Mouse (Mus musculus) hindbrain, embryonic 11.5 days (tissue): ENCODE data around the gene Snrpg. TPM values are rescaled to one million over a fixed set of nuclear protein-coding genes. Genes with fewer than 3 reads are reported as not detected.

Source experiments
- ATAC-seq: fragments of 200-750 bp; cut with Nextera tagmentation; 2 replicates; pipeline ENCODE4 v1.8.0; 2017; ENCODE audit warnings: mild to moderate bottlenecking, moderate TSS enrichment, moderate library complexity; ENCODE audit not compliant: low FRiP score
- DNase-seq: peaks from one replicate; pipeline ENCODE4 v3.0.0-alpha.2; 2015; ENCODE audit warnings: low spot score
- H3K27ac ChIP-seq: fragments of 300-500 bp; sonication (generic); 2 replicates; pipeline ENCODE4 v1.5.1; 2014; ENCODE audit warnings: mild to moderate bottlenecking, low read depth, low read length
- H3K27me3 ChIP-seq: fragments of 300-500 bp; sonication (generic); 2 replicates; pipeline ENCODE4 v1.6.1; 2014; ENCODE audit warnings: mild to moderate bottlenecking, low read length, moderate library complexity, mixed read lengths; ENCODE audit not compliant: control insufficient read depth, insufficient read depth
- H3K36me3 ChIP-seq: fragments of 300-500 bp; sonication (generic); 2 replicates; pipeline ENCODE4 v1.6.1; 2014; ENCODE audit warnings: mild to moderate bottlenecking, low read length, moderate library complexity, mixed read lengths; ENCODE audit not compliant: control insufficient read depth, insufficient read depth
- H3K4me1 ChIP-seq: fragments of 300-500 bp; sonication (generic); replicated peaks from 2 replicates; pipeline ENCODE4 v1.6.1; 2014; ENCODE audit warnings: low read length, mixed read lengths; ENCODE audit not compliant: control insufficient read depth, insufficient read depth
- H3K4me2 ChIP-seq: fragments of 300-500 bp; sonication (generic); replicated peaks from 2 replicates; pipeline ENCODE4 v1.6.1; 2014; ENCODE audit warnings: mild to moderate bottlenecking, low read depth, low read length
- H3K4me3 ChIP-seq: fragments of 300-500 bp; sonication (generic); 2 replicates; pipeline ENCODE4 v1.5.1; 2014; ENCODE audit warnings: low read depth, low read length
- H3K9ac ChIP-seq: fragments of 300-500 bp; sonication (generic); 2 replicates; pipeline ENCODE4 v1.6.1; 2014; ENCODE audit warnings: low read depth, low read length
- H3K9me3 ChIP-seq: fragments of 300-500 bp; sonication (generic); 2 replicates; pipeline ENCODE4 v1.6.1; 2016; ENCODE audit warnings: low read length; ENCODE audit not compliant: control insufficient read depth
- WGBS: fragments of 180-500 bp; shearing (Covaris S2); extraction: QIAGEN DNeasy Blood & Tissue Kit; methylation state at CpG from one replicate; pipeline ENCODE4 v1.1.7; 2014; 5-methylcytosine and 5-hydroxymethylcytosine counted together
- polyA plus RNA-seq: library from polyadenylated mRNA; unstranded; fragments of >200 nt; fragmentation: Nextera tagmentation; extraction: Ambion mirVana; gene quantifications from 2 replicates; pipeline ENCODE4 v1.2.1, GENCODE M21; 2014

The Snrpg gene
- polyA plus RNA-seq = 610 and 651 TPM in 2 replicates

GRCm38 (mm10) chr6:86370764-86371339 is at the start of gene Snrpg:
Gene Snrpg (plus strand): TSS chr6:86371304.
- no peaks in the 10 kb centered on the region for H3K27me3 ChIP-seq

GRCm38 (mm10) chr6:86322031-86322563 is 49.0 kb upstream of the Snrpg start:
- Histone ChIP-seq H3K4me3 (no peak overlapping the region), H3K27ac (no peak overlapping the region), H3K27me3 (no peaks in the 10 kb centered on the region), H3K4me2 (no peak overlapping the region), H3K9me3 (no peaks in the 10 kb centered on the region), H3K9ac (no peak overlapping the region), H3K36me3 (no peaks in the 10 kb centered on the region), H3K4me1 (no peaks in the 10 kb centered on the region)
- DNase-seq = no peak
- WGBS = 91% methylated on average over 5 of the region's 5 CpGs
- ATAC-seq = no peak

More at GRCm38 (mm10) chr6:86370764-86371339, at the start of gene Snrpg:
- H3K4me2 ChIP-seq = peak within 1 kb of the TSS; percentile 78
- H3K27ac ChIP-seq = peak within 1 kb of the TSS; percentile 87
- peak; percentile 55 for DNase-seq
- WGBS = 20% methylated on average over 15 of the region's 15 CpGs
- peak within 1 kb of the TSS; percentile 85 for H3K9ac ChIP-seq
- ATAC-seq = peak; percentile 15
- no peaks in the 10 kb centered on the region for H3K9me3 ChIP-seq
- peaks cover 2% of the 10 kb centered on the region; the same call in 1 of the 2 replicates for H3K4me1 ChIP-seq
- H3K4me3 ChIP-seq = peak within 1 kb of the TSS; percentile 89
- H3K36me3 ChIP-seq = no peaks in the 10 kb centered on the region

GRCm38 (mm10) chr6:86322991-86323390 is 48.1 kb upstream of the Snrpg start:
- Histone ChIP-seq H3K4me3 (no peak overlapping the region), H3K27ac (no peak overlapping the region), H3K4me1 (no peaks in the 10 kb centered on the region), H3K9me3 (no peaks in the 10 kb centered on the region), H3K9ac (no peak overlapping the region), H3K36me3 (no peaks in the 10 kb centered on the region), H3K27me3 (no peaks in the 10 kb centered on the region), H3K4me2 (no peak overlapping the region)
- DNase-seq = no peak
- ATAC-seq = no peak
- WGBS = 84% methylated on average over 9 of the region's 9 CpGs

- H3K4me3 ChIP-seq = no peak overlapping the region
- DNase-seq (no peak), ATAC-seq (no peak)
- no peaks in the 10 kb centered on the region for H3K4me1 ChIP-seq
- H3K9ac ChIP-seq = no peak overlapping the region
- H3K27me3 ChIP-seq = no peaks in the 10 kb centered on the region
- WGBS = 91% methylated on average over 3 of the region's 3 CpGs
- no peaks in the 10 kb centered on the region for H3K9me3 ChIP-seq
- no peak overlapping the region for H3K4me2 ChIP-seq
- no peak overlapping the region for H3K27ac ChIP-seq
- H3K36me3 ChIP-seq = no peaks in the 10 kb centered on the region
These were observed 46.7 kb upstream of the Snrpg start for GRCm38 (mm10) chr6:86324400-86324799.

DNA sequence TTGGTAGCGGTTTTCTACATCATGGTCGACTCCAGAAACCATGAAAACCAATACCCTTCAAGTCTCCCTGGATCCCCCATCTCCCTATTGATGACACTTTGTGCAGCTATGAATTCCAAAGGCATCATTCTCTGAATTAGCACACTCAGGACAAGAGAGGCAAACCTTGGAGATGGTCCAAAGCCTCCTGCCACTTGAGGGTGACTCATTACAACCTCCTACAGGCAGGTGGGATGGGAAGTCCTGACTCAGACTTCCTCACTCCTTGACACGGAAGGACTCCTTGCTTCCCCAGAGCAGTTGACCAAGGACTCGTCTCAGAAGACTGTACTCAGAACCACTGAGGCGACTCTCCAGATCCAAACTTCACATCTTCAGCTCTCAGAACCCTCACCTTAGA is 45.5 kb upstream of the Snrpg start:
- no peak overlapping the region for H3K27ac ChIP-seq
- H3K4me3 ChIP-seq = no peak overlapping the region
- no peaks in the 10 kb centered on the region for H3K27me3 ChIP-seq
- WGBS = 91% methylated on average over 5 of the region's 5 CpGs
- no peak overlapping the region for H3K4me2 ChIP-seq
- no peak overlapping the region for H3K9ac ChIP-seq
- H3K9me3 ChIP-seq = no peaks in the 10 kb centered on the region
- H3K4me1 ChIP-seq = no peaks in the 10 kb centered on the region
- DNase-seq = no peak
- no peak for ATAC-seq
- H3K36me3 ChIP-seq = no peaks in the 10 kb centered on the region

- Histone ChIP-seq H3K27me3 (no peaks in the 10 kb centered on the region), H3K36me3 (no peaks in the 10 kb centered on the region), H3K9ac (no peak overlapping the region), H3K27ac (no peak overlapping the region), H3K4me3 (no peak overlapping the region), H3K4me2 (no peak overlapping the region), H3K4me1 (no peaks in the 10 kb centered on the region), H3K9me3 (no peaks in the 10 kb centered on the region)
- WGBS = 91% methylated on average over 18 of the region's 18 CpGs
- DNase-seq = no peak
- no peak for ATAC-seq
These were observed 44.2 kb upstream of the Snrpg start for GRCm38 (mm10) chr6:86326866-86327265.

DNA sequence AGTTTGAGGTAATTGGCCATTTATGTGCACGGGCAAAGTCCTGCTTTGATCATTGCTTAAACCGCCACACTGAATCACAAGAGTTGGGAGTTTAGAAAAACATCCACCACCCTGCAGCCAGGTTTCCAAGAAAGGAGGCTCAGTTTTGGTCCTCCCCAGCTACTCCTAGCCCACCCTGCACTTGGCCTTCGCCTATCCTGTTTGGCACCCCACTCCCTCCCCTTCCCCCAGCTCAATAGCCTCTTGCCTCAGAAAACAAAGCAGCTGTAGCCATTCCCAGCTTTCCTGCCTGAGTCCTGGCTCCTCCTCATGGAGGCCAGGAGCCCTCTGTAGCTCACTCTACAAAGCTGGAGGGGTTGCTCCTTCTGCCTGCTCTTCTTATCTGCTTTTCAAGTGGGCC is 42.7 kb upstream of the Snrpg start:
- DNase-seq (no peak), ATAC-seq (no peak)
- no peak overlapping the region for H3K9ac ChIP-seq
- WGBS = 77% methylated on average over 3 of the region's 3 CpGs
- no peak overlapping the region for H3K4me3 ChIP-seq
- H3K27ac ChIP-seq = no peak overlapping the region
- H3K4me2 ChIP-seq = no peak overlapping the region
- no peaks in the 10 kb centered on the region for H3K36me3 ChIP-seq
- H3K27me3 ChIP-seq = no peaks in the 10 kb centered on the region
- H3K9me3 ChIP-seq = no peaks in the 10 kb centered on the region
- no peaks in the 10 kb centered on the region for H3K4me1 ChIP-seq

DNA sequence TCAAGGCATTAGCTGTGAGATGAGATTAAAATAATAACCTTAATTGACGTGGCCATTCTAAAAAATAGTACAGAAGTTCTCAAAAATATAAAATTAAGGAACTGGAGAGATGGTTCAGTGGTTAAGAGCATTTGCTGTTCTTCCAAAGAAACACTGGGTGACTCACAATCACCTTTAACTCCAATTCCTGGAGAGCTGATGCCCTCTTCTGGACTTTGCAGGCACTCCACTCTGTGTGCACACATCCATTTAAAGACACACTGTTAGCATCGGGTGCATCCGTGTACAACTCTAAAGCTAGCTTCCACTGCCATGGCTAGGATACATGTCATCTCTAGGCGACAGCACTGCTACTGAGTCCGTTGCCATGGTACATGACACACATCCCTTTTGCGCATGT is 41.2 kb upstream of the Snrpg start:
- Histone ChIP-seq H3K9me3 (no peaks in the 10 kb centered on the region), H3K4me1 (no peaks in the 10 kb centered on the region), H3K36me3 (no peaks in the 10 kb centered on the region), H3K9ac (no peak overlapping the region), H3K4me2 (no peak overlapping the region), H3K27ac (no peak overlapping the region), H3K4me3 (no peak overlapping the region), H3K27me3 (no peaks in the 10 kb centered on the region)
- no peak for DNase-seq
- WGBS = 87% methylated on average over 6 of the region's 6 CpGs
- no peak for ATAC-seq

DNA sequence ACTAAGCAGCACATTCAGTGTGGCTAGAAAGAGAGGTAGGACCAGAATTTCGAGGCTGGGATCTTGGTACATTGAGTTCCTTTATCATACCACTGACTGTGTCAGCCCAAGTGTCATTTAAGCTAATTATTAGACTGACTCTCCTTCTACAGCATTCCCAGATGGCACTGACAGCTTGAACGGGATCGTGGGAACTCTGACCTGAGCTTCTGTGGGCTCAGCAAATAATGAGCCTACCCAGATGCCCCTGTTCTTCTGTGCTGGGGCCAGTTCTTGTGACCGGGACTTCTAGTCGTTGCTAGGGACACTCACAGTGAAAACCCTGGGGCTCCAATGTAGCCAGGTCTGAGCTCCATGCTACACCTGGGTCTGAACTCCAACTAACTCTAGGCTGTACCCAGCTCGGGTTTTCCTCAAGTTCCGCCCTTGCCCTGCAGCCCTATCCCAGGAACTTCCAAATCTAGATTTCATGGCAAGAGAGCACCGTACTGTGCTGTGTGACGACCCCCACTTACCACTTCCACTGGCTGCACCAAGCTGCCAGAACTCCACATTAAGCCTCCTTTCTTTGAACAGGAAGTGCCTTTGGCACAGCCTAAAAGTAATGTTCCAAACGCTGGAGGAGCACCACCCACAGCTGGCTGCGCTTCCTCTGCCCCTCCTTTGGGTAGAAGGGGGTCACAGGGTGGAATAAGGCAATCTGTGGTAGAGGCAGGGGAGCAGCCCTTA is 35.8 kb upstream of the Snrpg start:
- Histone ChIP-seq H3K36me3 (no peaks in the 10 kb centered on the region), H3K4me3 (no peak overlapping the region), H3K4me2 (no peak overlapping the region), H3K27me3 (no peaks in the 10 kb centered on the region), H3K9me3 (no peaks in the 10 kb centered on the region), H3K27ac (no peak overlapping the region), H3K4me1 (no peaks in the 10 kb centered on the region), H3K9ac (no peak overlapping the region)
- DNase-seq = no peak
- no peak for ATAC-seq
- WGBS = 77% methylated on average over 11 of the region's 11 CpGs
